Mouse (Mus musculus) left cerebral cortex, adult 18-20 months (tissue): ENCODE results near the gene Olfr1390. TPM values are rescaled to one million over a fixed set of nuclear protein-coding genes. Genes with fewer than 3 reads are reported as not detected.
A peak's percentile ranks its signal among the peaks of the same experiment; 100 is the strongest.
"Not testable (repeated sequence)": the region's sequence is repeated elsewhere in the genome, so short reads cannot be mapped to it uniquely, and the experiment has no call there.

Experiments
- DNase-seq, 2 experiments: peaks; one replicate each; pipeline ENCODE4 v3.0.0; 2021 to 2022; ENCODE audit warnings: low spot score in 2 of 2, mixed read lengths in 1 of 2
- long read RNA-seq, 2 experiments: library from polyadenylated mRNA; stranded (forward); transcript quantifications; one replicate each; pipeline ENCODE4 v2.0.0; 2021
- total RNA-seq, 2 experiments: library from RNA; stranded (reverse); gene quantifications; 2 replicates each; pipeline ENCODE4 v1.2.3; 2021

Olfr1390 gene
- total RNA-seq = not detected
- long read RNA-seq, experiment 1 = 0 reads
- long read RNA-seq, experiment 2 = 0 reads

DNA sequence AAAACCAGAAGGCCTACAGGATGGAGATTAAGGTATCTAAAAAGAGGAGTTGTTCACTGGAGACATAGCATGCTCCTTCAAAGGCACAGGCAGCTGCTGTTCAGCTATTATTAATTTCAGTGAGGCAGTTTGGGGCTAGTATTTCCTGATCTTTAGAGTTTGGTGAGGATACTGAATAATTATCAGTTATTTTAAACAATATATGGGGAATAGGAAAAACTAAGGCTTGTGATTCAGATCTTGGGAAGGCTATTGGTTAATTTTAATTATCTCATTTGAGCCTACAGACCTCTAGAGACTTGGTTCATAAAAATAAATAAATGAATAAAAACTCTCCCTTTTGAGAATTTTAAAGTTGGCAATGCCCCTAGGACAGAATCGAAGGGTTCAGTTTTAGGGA, at the start of gene Olfr1390:
Gene Olfr1390 (plus strand): TSS at position 301 of the 400 bp plus-strand sequence.
- no peak for DNase-seq

DNA sequence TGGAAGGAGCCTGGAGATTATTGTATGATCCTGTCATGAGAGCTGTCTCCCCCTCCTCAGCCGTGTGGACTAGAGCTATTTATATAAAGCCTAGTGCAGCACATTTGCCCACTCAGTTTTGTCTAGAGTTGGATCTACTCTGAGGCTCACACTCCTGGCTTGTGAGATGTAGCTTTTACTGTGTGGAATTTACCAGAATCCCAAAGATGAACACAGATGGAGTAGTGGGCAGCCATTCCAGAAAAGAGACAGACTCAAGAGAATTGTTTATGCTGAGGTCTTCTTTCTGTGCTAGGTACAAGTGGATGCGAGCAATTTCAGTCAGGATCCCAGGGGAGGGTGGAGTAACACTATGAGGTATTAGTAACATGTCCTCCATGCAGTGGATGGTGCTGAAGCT, 47.7 kb upstream of the Olfr1390 start:
- DNase-seq = peak; percentile 13 to 28

DNA sequence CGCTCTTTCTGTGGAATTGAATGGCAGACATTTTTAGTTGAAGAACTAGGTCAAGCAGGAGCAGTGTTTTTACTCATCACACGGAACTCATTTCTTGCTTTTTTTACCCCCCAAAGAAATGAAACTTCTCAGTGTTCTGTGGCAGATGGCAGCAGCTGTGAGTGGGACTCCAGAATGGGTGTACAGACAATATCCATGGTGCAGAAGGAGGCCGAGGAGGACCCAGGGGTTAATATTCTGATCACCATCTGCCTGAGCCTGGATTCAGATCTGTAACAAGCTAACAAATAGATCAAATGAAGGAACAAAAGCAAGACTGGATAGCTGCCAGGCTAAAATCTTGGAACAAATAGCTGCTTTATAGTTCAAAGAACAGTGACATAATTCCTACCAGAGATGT, 42.2 kb upstream of the Olfr1390 start:
- DNase-seq = peak; percentile 55 to 70

DNA sequence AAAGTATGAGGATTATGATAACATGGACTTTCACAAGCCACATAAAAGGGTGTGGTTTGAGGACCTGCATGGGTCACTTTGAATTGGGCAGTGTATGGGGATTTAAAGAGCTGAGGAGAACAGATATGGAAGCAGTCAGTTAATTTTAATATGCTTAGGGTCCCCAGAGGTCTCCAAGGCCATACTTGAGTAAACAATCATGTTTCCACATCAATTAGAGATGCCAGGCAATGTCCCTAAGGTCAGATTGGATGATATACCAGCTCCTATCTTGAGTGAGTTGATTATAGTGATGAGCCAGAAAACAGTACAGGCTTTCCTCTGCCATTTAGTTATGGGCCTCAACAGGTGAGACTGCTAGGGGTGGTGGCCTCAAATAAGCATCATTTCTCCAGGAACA, 30.5 kb upstream of the Olfr1390 start, which contains the start of gene Olfr10:
Gene Olfr10 (plus strand): TSS at position 301 of the 400 bp plus-strand sequence.
- no peak for DNase-seq

DNA sequence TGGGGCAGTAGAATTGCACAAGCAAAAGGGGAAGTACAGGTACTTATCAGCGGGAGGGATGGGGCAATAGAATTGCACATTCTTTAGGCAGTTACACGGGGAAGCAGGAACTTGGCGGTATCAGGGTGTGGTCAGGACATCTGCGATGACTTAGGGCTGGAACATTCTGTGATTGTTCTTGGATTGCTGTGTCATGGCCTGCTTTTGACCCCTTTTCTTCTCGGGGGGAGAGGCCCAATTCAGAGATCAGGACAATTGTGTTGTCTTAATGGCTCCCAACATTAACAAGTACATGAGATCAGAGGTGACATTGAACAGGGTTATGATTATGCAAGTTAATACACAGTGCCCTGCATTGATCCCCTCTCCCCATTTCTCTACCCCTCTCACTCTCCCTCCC, 26.4 kb upstream of the Olfr1390 start:
- not testable (repeated sequence) for DNase-seq

DNA sequence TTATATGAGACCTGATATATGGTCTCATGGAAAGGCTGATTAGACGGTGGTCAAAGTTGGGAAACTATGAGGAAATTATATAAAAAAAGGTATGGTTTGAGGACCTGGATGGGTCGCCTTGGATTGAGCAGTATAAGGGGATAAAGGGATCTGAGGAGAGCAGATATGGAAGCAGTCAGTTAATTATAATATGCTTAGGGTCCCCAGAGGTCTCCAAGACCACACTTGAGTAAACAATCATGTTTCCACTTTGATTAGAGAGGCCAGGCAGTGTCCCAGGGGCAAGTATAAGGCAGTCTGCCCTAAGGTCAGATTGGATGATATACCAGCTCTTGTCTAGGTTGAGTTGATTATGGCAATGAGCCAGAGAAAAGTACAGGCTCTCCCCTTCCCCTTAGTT, 12.5 kb upstream of the Olfr1390 start, which contains the start of gene Olfr1391:
Gene Olfr1391 (plus strand): TSS at position 301 of the 400 bp plus-strand sequence.
- DNase-seq = no peak

DNA sequence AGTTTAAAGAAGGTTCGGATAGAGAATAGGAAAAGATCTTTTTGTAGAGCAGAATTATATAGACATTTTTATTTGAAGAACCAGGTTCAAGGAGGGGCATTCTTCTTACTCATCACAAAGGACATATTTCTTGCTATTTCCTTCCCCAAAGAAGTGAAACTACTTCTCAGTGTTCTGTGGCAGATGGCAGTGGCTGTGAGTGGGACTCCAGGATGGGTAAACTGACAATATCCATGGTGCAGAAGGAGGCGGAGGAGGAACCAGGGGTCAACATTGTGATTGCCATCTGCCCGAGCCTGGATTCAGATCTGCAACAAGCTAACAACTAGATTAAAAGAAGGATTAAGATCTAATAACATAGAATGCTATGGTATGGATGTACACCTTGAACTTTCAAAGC, 8.3 kb upstream of the Olfr1390 start:
- DNase-seq = peak; percentile 7 to 55

DNA sequence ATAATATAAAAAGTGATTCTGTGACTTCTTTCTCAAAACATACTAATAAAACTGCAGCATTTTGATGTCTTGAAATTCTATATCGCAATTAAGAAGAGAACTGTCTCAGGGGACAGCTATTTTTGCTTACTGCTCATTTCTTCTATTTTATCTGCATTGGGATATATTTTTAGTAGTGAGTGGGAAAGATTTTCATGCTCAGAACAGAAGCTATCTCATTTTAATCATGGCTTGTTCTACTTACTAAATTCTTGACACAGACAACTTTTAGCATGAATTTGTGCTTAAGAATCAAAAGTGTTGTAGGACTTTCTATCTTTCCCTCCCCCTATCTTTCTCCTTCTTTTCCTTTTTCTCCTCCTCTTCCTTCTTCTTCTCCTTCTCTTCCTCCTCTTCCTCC, 5.3 kb upstream of the Olfr1390 start:
- no peak for DNase-seq

DNA sequence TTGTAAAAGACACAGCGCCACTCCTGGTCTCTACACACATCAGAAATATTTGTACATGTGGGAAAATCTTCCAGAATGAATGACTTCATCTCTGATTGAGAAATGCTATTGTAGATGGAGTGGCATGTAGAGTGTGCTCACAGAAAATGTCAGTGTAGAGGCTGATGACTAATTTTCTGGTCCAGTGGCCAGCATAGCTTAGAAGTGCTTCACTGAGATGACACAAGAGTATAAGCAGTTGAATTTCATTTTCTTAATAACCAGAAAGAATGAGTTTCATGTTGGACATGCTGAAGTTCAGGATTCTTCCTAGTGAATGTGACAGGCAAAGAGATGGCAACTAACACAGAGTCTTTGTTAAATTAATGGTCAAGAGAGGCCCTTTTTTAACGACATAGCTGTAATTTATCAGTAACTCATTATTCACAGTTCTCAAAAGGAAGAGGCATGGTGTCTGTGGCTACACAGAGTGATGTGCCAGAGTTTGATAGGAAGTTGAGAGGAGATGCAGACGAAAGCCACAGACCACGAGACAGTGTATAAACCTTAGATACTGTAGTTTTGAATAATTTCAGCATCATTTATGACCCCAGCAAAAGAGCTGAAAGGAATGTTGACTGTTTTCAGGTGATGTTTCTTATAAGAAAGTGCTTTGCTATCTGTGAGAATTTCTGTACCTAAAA, 2.3 kb downstream of the Olfr1390 start:
- DNase-seq = no peak

DNA sequence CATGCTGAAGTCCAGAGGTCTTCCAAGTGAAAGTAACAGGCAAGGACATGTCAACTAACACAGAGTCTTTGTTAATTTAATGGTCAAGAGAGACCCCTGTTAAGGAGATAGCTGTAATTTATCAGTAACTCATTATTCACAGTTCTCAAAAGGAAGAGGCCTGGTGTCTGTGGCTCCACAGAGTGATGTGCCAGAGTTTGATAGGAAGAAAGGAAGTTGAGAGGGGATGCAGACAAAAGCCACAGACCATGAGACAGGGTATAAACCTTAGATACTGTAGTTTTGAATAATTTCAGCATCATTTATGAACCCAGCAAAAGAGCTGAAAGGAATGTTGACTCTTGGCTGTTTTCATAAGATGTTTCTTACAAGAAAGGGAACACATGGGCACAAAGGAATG, 48.1 kb downstream of the Olfr1390 start:
- DNase-seq = no peak

DNA sequence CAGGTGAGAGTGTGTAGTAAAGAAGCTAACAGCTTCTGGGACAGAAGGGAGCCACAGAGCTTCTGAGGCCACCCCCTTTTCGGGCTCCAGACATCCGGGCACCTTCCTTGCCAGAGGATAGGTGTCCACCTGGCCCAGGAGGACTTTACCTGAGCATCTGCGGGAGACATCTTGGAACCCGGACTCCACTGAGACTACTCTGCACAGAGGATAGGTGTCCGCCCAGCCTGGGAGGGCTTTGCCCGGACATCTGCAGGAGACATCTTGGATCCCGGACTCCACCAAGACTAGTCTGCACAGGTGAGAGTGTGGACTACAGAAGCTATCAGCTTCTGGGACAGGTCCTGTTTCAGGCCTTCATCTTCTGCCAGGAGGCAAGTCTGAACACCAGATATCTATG, 51.1 kb downstream of the Olfr1390 start:
- DNase-seq = not testable (repeated sequence)

Other genes starting within 250 kb of the Olfr1390 start
- not detected for gene Olfr1396, start 220.3 kb upstream of the Olfr1390 start, total RNA-seq
- gene Olfr1395, start 192.9 kb upstream of the Olfr1390 start, total RNA-seq = not detected
- gene Olfr1394, start 180.8 kb upstream of the Olfr1390 start, total RNA-seq = not detected
- not detected for gene Btnl9, start 148.0 kb upstream of the Olfr1390 start, total RNA-seq
- 10 to 100 TPM; 68.9 to 78.9 TPM for gene Zfp62, start 131.9 kb upstream of the Olfr1390 start, total RNA-seq
- gene Mgat1, start 91.0 kb upstream of the Olfr1390 start, total RNA-seq = 10 to 100 TPM; 67.9 to 77.0 TPM
- under 1 TPM; 0.23 to 0.37 TPM for gene Olfr1393, start 56.9 kb upstream of the Olfr1390 start, total RNA-seq
- gene Olfr1392, start 49.9 kb upstream of the Olfr1390 start, total RNA-seq = not detected
- gene Olfr10, start 30.4 kb upstream of the Olfr1390 start, total RNA-seq = not detected
- gene Olfr1391, start 12.4 kb upstream of the Olfr1390 start, total RNA-seq = not detected
- gene Olfr1389, start 87.9 kb downstream of the Olfr1390 start, total RNA-seq = not detected
- under 1 TPM; 0.40 to 0.42 TPM for gene Olfr1388, start 101.4 kb downstream of the Olfr1390 start, total RNA-seq
- gene Olfr1387, start 120.2 kb downstream of the Olfr1390 start, total RNA-seq = not detected
- gene Olfr1386, start 129.9 kb downstream of the Olfr1390 start, total RNA-seq = not detected
- not detected for gene Olfr1385, start 153.9 kb downstream of the Olfr1390 start, total RNA-seq
- gene Olfr1384, start 171.5 kb downstream of the Olfr1390 start, total RNA-seq = not detected
- gene Olfr1383, start 184.5 kb downstream of the Olfr1390 start, total RNA-seq = not detected
- not detected for gene Olfr1382, start 193.1 kb downstream of the Olfr1390 start, total RNA-seq
- gene Olfr1381, start 208.3 kb downstream of the Olfr1390 start, total RNA-seq = not detected
- gene Olfr1380, start 221.7 kb downstream of the Olfr1390 start, total RNA-seq = not detected